Mouse (Mus musculus): ENCODE data around the gene Zscan26. TPM values are rescaled to one million over a fixed set of nuclear protein-coding genes. Genes with fewer than 3 reads are reported as not detected.

Zscan26 gene
- polyA plus RNA-seq, 1 experiment from 2014 or later = 22.0 TPM

DNA sequence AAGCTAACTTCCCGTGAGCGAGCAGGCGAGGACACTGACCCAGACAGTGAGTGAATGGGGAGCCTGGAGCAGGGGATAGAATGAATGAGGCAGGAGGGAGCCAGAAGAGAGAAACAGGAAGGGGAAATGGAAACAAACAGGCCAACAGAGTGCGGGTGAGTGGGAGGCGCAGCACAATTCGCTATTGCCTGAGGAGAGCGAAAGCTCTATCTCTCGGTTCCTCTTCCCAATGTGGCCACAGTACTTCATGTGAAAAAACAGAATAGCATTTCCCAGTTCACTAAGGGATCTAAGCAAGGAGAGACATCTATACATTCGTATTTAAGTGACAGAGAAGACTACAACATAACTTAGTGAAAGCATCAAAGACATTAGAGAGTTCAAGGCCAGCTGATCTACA is 6.7 kb downstream of the Zscan26 start:
- Histone ChIP-seq H3K4me2 (ENCODE audit: low read depth, severe bottlenecking) (no peak overlapping the region), H3K4me3 (ENCODE audit: low read depth, low read length) (no peak overlapping the region), H3K4me1 (ENCODE audit: control insufficient read depth, insufficient read depth, low read length) (no peaks in the 10 kb centered on the region), H3K9ac (ENCODE audit: low read length) (no peak overlapping the region), H3K36me3 (ENCODE audit: control insufficient read depth, insufficient read depth, low read length) (peaks cover 6% of the 10 kb centered on the region; the same call in 1 of the 2 replicates), H3K9me3 (ENCODE audit: control insufficient read depth, low read length) (no peaks in the 10 kb centered on the region), H3K27ac (replicated peaks; ENCODE audit: low read depth, low read length) (no peak overlapping the region), H3K27me3 (ENCODE audit: control insufficient read depth, insufficient read depth, low read length) (no peaks in the 10 kb centered on the region)
- 93% methylated on average over 9 of the region's 9 CpGs for WGBS
- ATAC-seq (ENCODE audit: insufficient number of reproducible peaks, low FRiP score, low TSS enrichment, low read depth) (no peak), DNase-seq (ENCODE audit: low spot score) (no peak)

DNA sequence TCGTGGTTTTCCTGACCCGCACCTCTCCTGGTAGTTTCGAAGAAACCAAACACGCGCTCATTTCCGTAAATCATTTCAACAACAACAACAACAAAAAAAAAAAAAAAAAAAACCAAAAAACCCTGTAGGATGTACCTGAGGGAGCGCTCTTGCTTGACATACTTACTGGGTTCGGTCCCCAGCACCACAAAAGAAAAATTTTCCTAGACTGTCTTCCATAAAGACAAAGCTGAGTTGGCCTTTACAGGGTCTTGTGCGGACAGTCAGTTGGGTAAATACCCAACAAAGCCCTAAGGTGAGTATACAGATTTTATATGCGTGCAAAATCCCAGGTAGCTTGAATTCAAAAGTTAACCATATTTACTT is 12.3 kb downstream of the Zscan26 start:
- ATAC-seq (ENCODE audit: insufficient number of reproducible peaks, low FRiP score, low TSS enrichment, low read depth) (peak; percentile 51), DNase-seq (ENCODE audit: low spot score) (no peak)
- Histone ChIP-seq H3K4me2 (ENCODE audit: low read depth, severe bottlenecking) (peak overlapping the region; percentile 83), H3K27me3 (ENCODE audit: control insufficient read depth, insufficient read depth, low read length) (no peaks in the 10 kb centered on the region), H3K36me3 (ENCODE audit: control insufficient read depth, insufficient read depth, low read length) (peaks cover 4% of the 10 kb centered on the region; the same call in 1 of the 2 replicates), H3K4me1 (ENCODE audit: control insufficient read depth, insufficient read depth, low read length) (0 out of 2 replicates have a peak, but pooled peaks cover 3% of the 10 kb centered on the region), H3K27ac (replicated peaks; ENCODE audit: low read depth, low read length) (peak overlapping the region; percentile 64; the same call in 1 of the 2 replicates), H3K4me3 (ENCODE audit: low read depth, low read length) (peak overlapping the region; percentile 51), H3K9me3 (ENCODE audit: control insufficient read depth, low read length) (no peaks in the 10 kb centered on the region), H3K9ac (ENCODE audit: low read length) (peak overlapping the region; percentile 76)
- 13% methylated on average over 10 of the region's 10 CpGs for WGBS

DNA sequence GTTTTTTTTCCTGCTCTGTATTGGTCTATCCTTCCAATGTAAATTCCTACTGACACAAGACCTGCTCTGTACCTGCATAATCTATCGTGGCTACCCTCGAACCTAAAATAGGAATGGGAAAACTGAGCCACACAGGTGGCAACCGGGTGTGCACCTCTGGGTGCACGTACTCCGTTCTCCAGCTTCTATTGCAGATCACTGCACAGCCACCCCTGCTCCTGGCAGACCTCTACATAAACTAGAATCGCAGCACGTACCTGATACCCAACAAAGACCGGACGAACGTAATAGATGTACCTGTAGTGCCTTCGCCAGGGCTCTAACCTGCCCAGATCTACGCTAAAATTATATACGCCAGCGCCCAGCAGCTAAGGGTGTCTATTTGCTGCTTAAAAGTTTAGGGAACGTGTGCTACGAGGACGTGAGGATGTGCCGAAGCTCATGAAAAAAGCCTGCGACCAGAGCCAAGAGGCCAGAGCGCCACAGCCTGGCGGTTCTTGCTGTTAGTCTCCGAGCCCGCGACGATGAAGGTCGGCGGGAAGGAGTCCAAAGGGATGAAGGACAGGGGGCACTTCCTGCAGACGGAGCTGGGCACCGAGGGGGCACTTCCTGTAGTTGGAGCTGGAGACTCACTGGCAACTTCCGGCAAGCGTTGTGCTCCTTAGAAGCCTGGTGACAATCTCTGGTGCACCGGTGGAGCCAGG is 12.9 kb downstream of the Zscan26 start, which contains the start of gene Pgbd1:
TSS of gene Pgbd1 (minus strand) at position 556 of the 704 bp plus-strand sequence.
- DNase-seq (ENCODE audit: low spot score) (peak; percentile 83), ATAC-seq (ENCODE audit: insufficient number of reproducible peaks, low FRiP score, low TSS enrichment, low read depth) (peak; percentile 90)
- H3K4me3 ChIP-seq (ENCODE audit: low read depth, low read length) = peak within 1 kb of the TSS; percentile 51
- peak within 1 kb of the TSS; percentile 83 for H3K4me2 ChIP-seq (ENCODE audit: low read depth, severe bottlenecking)
- peak within 1 kb of the TSS; percentile 76 for H3K9ac ChIP-seq (ENCODE audit: low read length)
- H3K27me3 ChIP-seq (ENCODE audit: control insufficient read depth, insufficient read depth, low read length) = no peaks in the 10 kb centered on the region
- H3K4me1 ChIP-seq (ENCODE audit: control insufficient read depth, insufficient read depth, low read length) = 0 out of 2 replicates have a peak, but pooled peaks cover 3% of the 10 kb centered on the region
- WGBS = 1% methylated on average over 32 of the region's 32 CpGs
- peaks cover 4% of the 10 kb centered on the region; the same call in 1 of the 2 replicates for H3K36me3 ChIP-seq (ENCODE audit: control insufficient read depth, insufficient read depth, low read length)
- H3K27ac ChIP-seq (replicated peaks; ENCODE audit: low read depth, low read length) = peak within 1 kb of the TSS; percentile 64
- no peaks in the 10 kb centered on the region for H3K9me3 ChIP-seq (ENCODE audit: control insufficient read depth, low read length)

DNA sequence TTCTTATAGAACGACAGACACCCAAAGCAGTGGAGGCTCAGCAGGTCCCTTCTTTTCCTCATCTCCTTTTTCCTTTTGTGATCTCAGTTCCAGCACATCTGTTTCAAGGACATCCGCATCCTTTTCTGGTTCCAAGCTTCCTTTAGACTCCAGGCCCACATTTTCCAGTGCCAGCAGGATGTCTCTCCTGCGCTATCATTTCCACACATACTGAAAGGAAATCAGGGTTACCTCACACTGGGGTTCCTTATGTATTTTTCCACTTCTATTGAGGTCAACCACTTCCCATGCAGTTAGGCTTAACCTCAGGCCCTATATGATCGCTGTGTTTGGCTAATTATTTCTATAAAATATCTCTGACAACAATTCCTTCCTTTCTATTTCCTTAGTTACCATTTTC is 18.1 kb downstream of the Zscan26 start:
- WGBS = 84% methylated on average over 4 of the region's 4 CpGs
- Histone ChIP-seq H3K4me1 (ENCODE audit: control insufficient read depth, insufficient read depth, low read length) (0 out of 2 replicates have a peak, but pooled peaks cover 3% of the 10 kb centered on the region), H3K27me3 (ENCODE audit: control insufficient read depth, insufficient read depth, low read length) (no peaks in the 10 kb centered on the region), H3K9me3 (ENCODE audit: control insufficient read depth, low read length) (no peaks in the 10 kb centered on the region), H3K4me3 (ENCODE audit: low read depth, low read length) (no peak overlapping the region), H3K9ac (ENCODE audit: low read length) (no peak overlapping the region), H3K36me3 (ENCODE audit: control insufficient read depth, insufficient read depth, low read length) (no peaks in the 10 kb centered on the region), H3K27ac (replicated peaks; ENCODE audit: low read depth, low read length) (no peak overlapping the region), H3K4me2 (ENCODE audit: low read depth, severe bottlenecking) (no peak overlapping the region)
- ATAC-seq (ENCODE audit: insufficient number of reproducible peaks, low FRiP score, low TSS enrichment, low read depth) = no peak
- DNase-seq (ENCODE audit: low spot score) = no peak

DNA sequence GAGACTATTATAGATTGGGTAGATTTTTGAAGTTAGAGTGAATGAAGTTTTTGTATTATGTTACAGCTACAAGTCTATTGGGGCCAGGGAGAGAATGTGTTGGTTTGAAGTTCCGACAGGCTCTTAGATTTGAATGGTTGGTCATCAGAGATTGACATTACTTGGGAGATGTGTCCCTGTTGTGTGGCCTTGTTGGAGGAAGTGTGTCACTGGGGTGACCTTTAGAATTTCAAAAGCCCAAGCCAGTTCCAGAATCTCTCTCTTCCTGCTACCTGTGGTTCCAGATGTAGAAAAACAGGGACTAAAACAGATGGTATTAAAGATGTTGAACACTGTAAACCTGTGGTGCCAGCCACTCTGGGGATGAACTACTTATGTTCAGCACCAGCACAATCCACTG is 25.9 kb downstream of the Zscan26 start:
- H3K4me1 ChIP-seq (ENCODE audit: control insufficient read depth, insufficient read depth, low read length) = no peaks in the 10 kb centered on the region

DNA sequence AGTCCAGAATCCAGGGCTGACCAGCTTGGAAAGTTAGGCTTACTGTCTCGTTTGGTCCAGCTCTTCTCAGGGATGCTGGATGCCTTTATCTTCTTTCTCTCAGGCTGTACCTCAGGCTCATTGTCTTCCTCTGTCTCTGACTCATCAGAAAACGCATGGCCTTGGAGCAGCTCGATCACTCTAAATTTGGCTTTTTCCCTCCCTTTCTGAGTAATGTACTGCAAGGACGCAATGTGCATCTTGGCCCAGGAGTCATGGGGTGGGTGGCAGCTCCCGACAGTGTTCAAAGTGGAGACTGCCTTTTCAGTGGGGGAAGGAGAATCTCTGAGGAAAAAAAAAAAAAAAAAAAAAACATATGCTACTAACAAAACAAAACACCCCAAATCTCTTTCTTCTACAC is 30.2 kb downstream of the Zscan26 start:
- 60% methylated on average over 5 of the region's 5 CpGs for WGBS
- no peaks in the 10 kb centered on the region for H3K36me3 ChIP-seq (ENCODE audit: control insufficient read depth, insufficient read depth, low read length)
- DNase-seq (ENCODE audit: low spot score) (peak; percentile 3), ATAC-seq (ENCODE audit: insufficient number of reproducible peaks, low FRiP score, low TSS enrichment, low read depth) (no peak)
- H3K9me3 ChIP-seq (ENCODE audit: control insufficient read depth, low read length) = no peaks in the 10 kb centered on the region
- H3K4me2 ChIP-seq (ENCODE audit: low read depth, severe bottlenecking) = no peak overlapping the region
- H3K4me1 ChIP-seq (ENCODE audit: control insufficient read depth, insufficient read depth, low read length) = no peaks in the 10 kb centered on the region
- no peak overlapping the region for H3K27ac ChIP-seq (replicated peaks; ENCODE audit: low read depth, low read length)
- H3K4me3 ChIP-seq (ENCODE audit: low read depth, low read length) = no peak overlapping the region
- H3K27me3 ChIP-seq (ENCODE audit: control insufficient read depth, insufficient read depth, low read length) = no peaks in the 10 kb centered on the region
- H3K9ac ChIP-seq (ENCODE audit: low read length) = no peak overlapping the region

More for the DNA sequence above, 25.9 kb downstream of the Zscan26 start:
- WGBS = 94% methylated on average over 1 of the region's 1 CpGs
- Histone ChIP-seq H3K36me3 (ENCODE audit: control insufficient read depth, insufficient read depth, low read length) (no peaks in the 10 kb centered on the region), H3K27ac (replicated peaks; ENCODE audit: low read depth, low read length) (no peak overlapping the region), H3K27me3 (ENCODE audit: control insufficient read depth, insufficient read depth, low read length) (no peaks in the 10 kb centered on the region), H3K4me3 (ENCODE audit: low read depth, low read length) (no peak overlapping the region), H3K9me3 (ENCODE audit: control insufficient read depth, low read length) (no peaks in the 10 kb centered on the region), H3K4me2 (ENCODE audit: low read depth, severe bottlenecking) (no peak overlapping the region), H3K9ac (ENCODE audit: low read length) (no peak overlapping the region)
- DNase-seq (ENCODE audit: low spot score) = no peak
- ATAC-seq (ENCODE audit: insufficient number of reproducible peaks, low FRiP score, low TSS enrichment, low read depth) = no peak

DNA sequence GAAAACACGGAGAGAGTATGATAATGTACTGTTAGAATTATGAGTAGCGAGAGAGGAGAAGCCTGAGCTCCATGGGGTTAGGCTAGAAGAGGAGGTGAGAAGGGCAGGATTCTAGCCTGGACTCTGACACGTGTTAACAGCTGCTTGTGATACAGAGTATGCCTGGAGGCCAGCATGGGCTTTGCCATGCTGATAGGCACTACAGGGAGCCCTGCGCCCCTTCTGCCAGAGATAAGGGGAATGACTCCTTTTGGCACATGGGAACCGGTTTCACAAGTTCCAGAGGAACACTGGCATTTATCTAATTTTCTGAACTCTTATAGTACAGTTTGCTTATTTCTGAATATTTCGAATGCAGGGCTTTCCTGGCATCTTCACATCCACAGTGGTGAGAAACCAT is 34.7 kb downstream of the Zscan26 start:
- no peak for DNase-seq (ENCODE audit: low spot score)
- no peak for ATAC-seq (ENCODE audit: insufficient number of reproducible peaks, low FRiP score, low TSS enrichment, low read depth)
- Histone ChIP-seq H3K4me1 (ENCODE audit: control insufficient read depth, insufficient read depth, low read length) (no peaks in the 10 kb centered on the region), H3K27ac (replicated peaks; ENCODE audit: low read depth, low read length) (no peak overlapping the region), H3K4me3 (ENCODE audit: low read depth, low read length) (no peak overlapping the region), H3K9ac (ENCODE audit: low read length) (no peak overlapping the region), H3K27me3 (ENCODE audit: control insufficient read depth, insufficient read depth, low read length) (no peaks in the 10 kb centered on the region), H3K9me3 (ENCODE audit: control insufficient read depth, low read length) (no peaks in the 10 kb centered on the region), H3K4me2 (ENCODE audit: low read depth, severe bottlenecking) (no peak overlapping the region), H3K36me3 (ENCODE audit: control insufficient read depth, insufficient read depth, low read length) (no peaks in the 10 kb centered on the region)
- 60% methylated on average over 6 of the region's 6 CpGs for WGBS

DNA sequence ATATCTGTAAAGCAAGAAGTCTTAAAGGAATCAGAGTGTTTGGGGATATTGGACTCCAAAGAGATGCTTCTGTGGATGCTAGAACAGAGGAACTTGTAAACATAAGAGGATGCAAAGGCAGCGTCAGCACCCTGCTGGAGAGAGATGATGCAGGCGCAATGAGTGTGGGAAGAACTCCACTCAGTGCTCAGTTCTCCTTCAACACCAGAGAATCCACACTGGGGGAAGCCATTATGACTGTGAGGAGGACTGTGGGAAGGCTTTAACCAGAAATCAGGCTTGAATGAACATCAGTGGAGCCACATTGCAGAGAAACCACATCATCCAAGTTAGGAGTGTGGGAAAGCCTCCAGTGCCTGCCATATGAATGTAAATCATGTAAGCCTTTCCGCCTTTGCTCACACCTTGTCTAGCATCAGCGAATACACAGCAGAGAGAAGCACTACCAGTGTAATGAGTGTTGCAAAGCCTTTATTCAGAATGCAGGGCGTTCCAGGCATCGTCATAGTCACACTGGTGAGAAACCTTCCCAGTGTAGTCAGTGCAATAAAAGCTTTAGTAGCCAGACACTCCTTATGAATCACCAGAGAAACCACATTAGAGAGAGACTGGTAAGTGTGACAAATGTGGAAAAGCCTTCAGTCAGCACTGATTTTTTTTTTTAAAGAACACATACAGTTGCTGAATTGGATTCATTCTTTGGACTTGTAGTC is 36.1 kb downstream of the Zscan26 start:
- no peak overlapping the region for H3K27ac ChIP-seq (replicated peaks; ENCODE audit: low read depth, low read length)
- H3K4me2 ChIP-seq (ENCODE audit: low read depth, severe bottlenecking) = no peak overlapping the region
- H3K4me3 ChIP-seq (ENCODE audit: low read depth, low read length) = no peak overlapping the region
- ATAC-seq (ENCODE audit: insufficient number of reproducible peaks, low FRiP score, low TSS enrichment, low read depth) = no peak
- no peaks in the 10 kb centered on the region for H3K36me3 ChIP-seq (ENCODE audit: control insufficient read depth, insufficient read depth, low read length)
- WGBS = 73% methylated on average over 6 of the region's 6 CpGs
- H3K27me3 ChIP-seq (ENCODE audit: control insufficient read depth, insufficient read depth, low read length) = no peaks in the 10 kb centered on the region
- H3K4me1 ChIP-seq (ENCODE audit: control insufficient read depth, insufficient read depth, low read length) = no peaks in the 10 kb centered on the region
- H3K9ac ChIP-seq (ENCODE audit: low read length) = no peak overlapping the region
- DNase-seq (ENCODE audit: low spot score) = no peak
- H3K9me3 ChIP-seq (ENCODE audit: control insufficient read depth, low read length) = no peaks in the 10 kb centered on the region
